In genomic region chr9:27256454-27256853, GRCm38 (mm10) we compare ENCODE assay signal across 13 mouse cellular contexts. TPM values are rescaled to one million over a fixed set of nuclear protein-coding genes. Genes with fewer than 3 reads are reported as not detected.
A peak's percentile ranks its signal among the peaks of the same experiment; 100 is the strongest.
DNase-seq lines count a peak whose midpoint lies in the region; ATAC-seq and TF ChIP-seq lines count a peak whose summit lies in the region.
"Had no signal": no experiment of that assay in that cellular context is flagged by ENCODE, and none has a peak within 500 bp of the region (broad histone marks: within the 10 kb centered on the region; RNA-seq: fewer than 3 reads in every experiment).

No protein-coding gene starts in this region.

- no peak overlapping the region for H3K27ac ChIP-seq in neural tube, embryonic 13.5 days (replicated peaks)
- peak overlapping the region; percentile 24; the same call in 1 of the 2 replicates for H3K27ac ChIP-seq in heart, adult 2 months
- H3K27ac ChIP-seq in forebrain, embryonic 14.5 days (ENCODE audit: low read depth, low read length): no peak overlapping the region
- no peak overlapping the region for H3K27ac ChIP-seq in embryonic facial prominence, embryonic 10.5 days (replicated peaks)

- no peak for TF ChIP-seq CTCF in heart, adult 2 months (IDR thresholded peaks at IDR 0.05)

- no peak for TF ChIP-seq POLR2A in heart, adult 2 months (IDR thresholded peaks at IDR 0.05; ENCODE audit: insufficient read depth, low read depth, low read length)

- H3K79me2 ChIP-seq in heart, adult 2 months (replicated peaks; ENCODE audit: control insufficient read depth, insufficient read depth, low read length): no peaks in the 10 kb centered on the region

- no peak for TF ChIP-seq EP300 in heart, adult 2 months (IDR thresholded peaks at IDR 0.05; ENCODE audit: insufficient read depth, low read depth, low read length)

- no peak overlapping the region for H3K4me3 ChIP-seq in neural tube, embryonic 13.5 days
- H3K4me3 ChIP-seq in heart, adult 2 months: no peak overlapping the region
- H3K4me3 ChIP-seq in forebrain, embryonic 14.5 days (ENCODE audit: low read depth, low read length): no peak overlapping the region
- no peak overlapping the region for H3K4me3 ChIP-seq in embryonic facial prominence, embryonic 10.5 days
- H3K4me3 ChIP-seq: erythroblast, embryonic 14.5 days; myocyte had no signal

- H3K9me3 ChIP-seq in neural tube, embryonic 13.5 days: no peaks in the 10 kb centered on the region
- H3K9me3 ChIP-seq in forebrain, embryonic 14.5 days (replicated peaks; ENCODE audit: control insufficient read depth, low read length): no peaks in the 10 kb centered on the region
- H3K9me3 ChIP-seq in embryonic facial prominence, embryonic 10.5 days: no peaks in the 10 kb centered on the region

- no peaks in the 10 kb centered on the region for H3K4me1 ChIP-seq in neural tube, embryonic 13.5 days (replicated peaks)
- no peaks in the 10 kb centered on the region for H3K4me1 ChIP-seq in heart, adult 2 months (ENCODE audit: control insufficient read depth, insufficient read depth, low read length)
- H3K4me1 ChIP-seq in forebrain, embryonic 14.5 days (ENCODE audit: control insufficient read depth, insufficient read depth, low read length): no peaks in the 10 kb centered on the region; the same call in 1 of the 2 replicates
- no peaks in the 10 kb centered on the region for H3K4me1 ChIP-seq in embryonic facial prominence, embryonic 10.5 days

- no peak for DNase-seq in neural tube, embryonic 10.5 days (ENCODE audit: extremely low spot score, low spot score)
- DNase-seq in cerebellum, adult 18-20 months: peak; percentile 71 to 73
- peak; percentile 54 to 61 for DNase-seq in heart, adult 2 months
- no peak for DNase-seq in forebrain, embryonic 14.5 days (ENCODE audit: low spot score)
- no peak for DNase-seq in embryonic facial prominence, embryonic 10.5 days (ENCODE audit: low spot score)
- DNase-seq in embryo, embryonic 10.5 days (ENCODE audit: low spot score): no peak
- no peak for DNase-seq in urinary bladder, postnatal 25 days (ENCODE audit: low spot score)
- DNase-seq: kidney, adult 9 months had no signal

- no peak overlapping the region for H3K4me2 ChIP-seq in neural tube, embryonic 13.5 days
- no peak overlapping the region for H3K4me2 ChIP-seq in forebrain, embryonic 14.5 days (ENCODE audit: low read length)
- H3K4me2 ChIP-seq: liver, embryonic 11.5 days had no signal

- H3K27me3 ChIP-seq in neural tube, embryonic 13.5 days: no peaks in the 10 kb centered on the region
- no peaks in the 10 kb centered on the region for H3K27me3 ChIP-seq in heart, adult 2 months (ENCODE audit: control insufficient read depth, insufficient read depth, low read length)
- H3K27me3 ChIP-seq in forebrain, embryonic 14.5 days (replicated peaks; ENCODE audit: control insufficient read depth, insufficient read depth, low read length): no peaks in the 10 kb centered on the region
- no peaks in the 10 kb centered on the region for H3K27me3 ChIP-seq in embryonic facial prominence, embryonic 10.5 days (replicated peaks; ENCODE audit: low read depth, poor library complexity, severe bottlenecking)
- H3K27me3 ChIP-seq: CH12.LX had no signal

- no peaks in the 10 kb centered on the region for H3K36me3 ChIP-seq in neural tube, embryonic 13.5 days
- H3K36me3 ChIP-seq in heart, adult 2 months (ENCODE audit: control insufficient read depth, insufficient read depth, low read length): no peaks in the 10 kb centered on the region
- H3K36me3 ChIP-seq in forebrain, embryonic 14.5 days (ENCODE audit: control insufficient read depth, insufficient read depth, low read length): no peaks in the 10 kb centered on the region
- no peaks in the 10 kb centered on the region for H3K36me3 ChIP-seq in embryonic facial prominence, embryonic 10.5 days (replicated peaks)

- H3K9ac ChIP-seq in neural tube, embryonic 13.5 days: no peak overlapping the region
- no peak overlapping the region for H3K9ac ChIP-seq in heart, adult 2 months (ENCODE audit: low read depth, low read length)
- no peak overlapping the region for H3K9ac ChIP-seq in forebrain, embryonic 14.5 days (ENCODE audit: low read length)

- 0 out of 2 replicates have a peak, but pooled peaks have one; percentile 36 for ATAC-seq in neural tube, embryonic 13.5 days (ENCODE audit: low read depth)
- no peak for ATAC-seq in forebrain, embryonic 14.5 days

- intact Hi-C loops in heart, adult 2 months (cut with DNase I): no loop called here

- WGBS in neural tube, embryonic 13.5 days: 78% methylated on average over 6 of the region's 6 CpGs
- WGBS in heart, adult 2 months: 37% methylated on average over 6 of the region's 6 CpGs
- 66% methylated on average over 6 of the region's 6 CpGs for WGBS in forebrain, embryonic 14.5 days
- 70% methylated on average over 6 of the region's 6 CpGs for WGBS in embryonic facial prominence, embryonic 10.5 days

RNA-seq across cellular contexts. Expression of gene Igsf9b, which starts 42.5 kb away (rescaled TPM):
- 12.6 and 14.3 TPM in 2 replicates for polyA plus RNA-seq in neural tube, embryonic 13.5 days (2015; fragmentation: Nextera tagmentation; extraction: Ambion mirVana)
- 1 to 10 TPM; 4.5 to 5.3 TPM for total RNA-seq in heart, adult 2 months (2021)
- polyA plus RNA-seq in heart, adult 2 months (2012; rRNA removed): 1.7 and 2.3 TPM in 2 replicates
- polyA plus RNA-seq in forebrain, embryonic 14.5 days (2014; fragmentation: Nextera tagmentation; extraction: Ambion mirVana): 5.1 and 7.5 TPM in 2 replicates
- polyA plus RNA-seq in embryonic facial prominence, embryonic 10.5 days (2016; fragmentation: Nextera tagmentation; extraction: Ambion mirVana): 4.2 and 4.8 TPM in 2 replicates
- polyA plus RNA-seq: erythroblast, embryonic 14.5 days had no signal

Comparison
In these comparisons a context has a peak if more than half of its experiments do, and no peak if none do; other contexts are left out.
1. DNase-seq: peak in cerebellum, adult 18-20 months (2 of 2) and heart, adult 2 months (2 of 2); none in neural tube, embryonic 10.5 days (single experiment), forebrain, embryonic 14.5 days (single experiment), embryonic facial prominence, embryonic 10.5 days (single experiment), embryo, embryonic 10.5 days (single experiment) and urinary bladder, postnatal 25 days (single experiment).